Comparison of ENCODE assay signal across 29 mouse cellular contexts in genomic region chr2:152878239-152878638, GRCm38 (mm10). TPM values are rescaled to one million over a fixed set of nuclear protein-coding genes. Genes with fewer than 3 reads are reported as not detected.
DNase-seq lines count a peak whose midpoint lies in the region; ATAC-seq and TF ChIP-seq lines count a peak whose summit lies in the region.
"Had no signal": no experiment of that assay in that cellular context is flagged by ENCODE, and none has a peak within 500 bp of the region (broad histone marks: within the 10 kb centered on the region; RNA-seq: fewer than 3 reads in every experiment).

No protein-coding gene starts in this region.

- no peak overlapping the region for H3K4me2 ChIP-seq in liver, embryonic 11.5 days
- H3K4me2 ChIP-seq in liver, postnatal 0 days (ENCODE audit: low read depth, low read length): no peak overlapping the region
- H3K4me2 ChIP-seq: embryonic facial prominence, embryonic 12.5 days; embryonic facial prominence, embryonic 15.5 days; heart, embryonic 12.5 days; heart, embryonic 15.5 days; hindbrain, embryonic 13.5 days had no signal

- ATAC-seq in liver, embryonic 11.5 days (replicated peaks; ENCODE audit: low FRiP score): peak; percentile 68
- ATAC-seq in liver, postnatal 0 days: no peak
- ATAC-seq in megakaryocyte progenitor cell, adult 5-6 weeks (replicated peaks; ENCODE audit: poor library complexity): peak; percentile 68
- no peak for ATAC-seq in CD4-positive, CD25-positive, alpha-beta regulatory T cell, adult 4 months
- ATAC-seq: forebrain, embryonic 14.5 days; forebrain, postnatal 0 days; hindbrain, embryonic 16.5 days had no signal

- H3K27me3 ChIP-seq in liver, embryonic 11.5 days (replicated peaks; ENCODE audit: control insufficient read depth, insufficient read depth, low read length): no peaks in the 10 kb centered on the region
- H3K27me3 ChIP-seq in liver, postnatal 0 days (ENCODE audit: insufficient read depth, low read length): no peaks in the 10 kb centered on the region
- H3K27me3 ChIP-seq: embryonic facial prominence, embryonic 12.5 days; embryonic facial prominence, embryonic 15.5 days; heart, embryonic 12.5 days; heart, embryonic 15.5 days; hindbrain, embryonic 13.5 days had no signal

- no peaks in the 10 kb centered on the region for H3K9me3 ChIP-seq in liver, embryonic 11.5 days (ENCODE audit: control insufficient read depth, low read length)
- H3K9me3 ChIP-seq in liver, postnatal 0 days (ENCODE audit: low read length): no peaks in the 10 kb centered on the region
- H3K9me3 ChIP-seq: embryonic facial prominence, embryonic 12.5 days; embryonic facial prominence, embryonic 15.5 days; heart, embryonic 12.5 days; heart, embryonic 15.5 days; hindbrain, embryonic 10.5 days; hindbrain, embryonic 13.5 days had no signal

- no peaks in the 10 kb centered on the region for H3K4me1 ChIP-seq in liver, embryonic 11.5 days (replicated peaks; ENCODE audit: control insufficient read depth, insufficient read depth, low read length)
- no peaks in the 10 kb centered on the region for H3K4me1 ChIP-seq in liver, postnatal 0 days (ENCODE audit: insufficient read depth)
- H3K4me1 ChIP-seq: embryonic facial prominence, embryonic 12.5 days; embryonic facial prominence, embryonic 15.5 days; heart, embryonic 12.5 days; heart, embryonic 15.5 days; hindbrain, embryonic 10.5 days; hindbrain, embryonic 13.5 days had no signal

- H3K4me3 ChIP-seq in liver, embryonic 11.5 days (ENCODE audit: low read depth, low read length): no peak overlapping the region
- no peak overlapping the region for H3K4me3 ChIP-seq in liver, postnatal 0 days (ENCODE audit: low read depth, low read length)
- H3K4me3 ChIP-seq: embryonic facial prominence, embryonic 12.5 days; embryonic facial prominence, embryonic 15.5 days; gastrocnemius, adult 2 months; heart, embryonic 12.5 days; heart, embryonic 15.5 days; hindbrain, embryonic 10.5 days; hindbrain, embryonic 13.5 days had no signal

- TF ChIP-seq CTCF in liver, postnatal 0 days (IDR thresholded peaks at IDR 0.05; ENCODE audit: low read depth): no peak

- H3K36me3 ChIP-seq in liver, embryonic 11.5 days (ENCODE audit: control insufficient read depth, insufficient read depth, low read length): peaks cover 64% of the 10 kb centered on the region
- peaks cover 80% of the 10 kb centered on the region for H3K36me3 ChIP-seq in liver, postnatal 0 days (replicated peaks; ENCODE audit: insufficient read depth, low read length)

- no peak overlapping the region for H3K27ac ChIP-seq in liver, embryonic 11.5 days (ENCODE audit: low read depth, low read length)
- no peak overlapping the region for H3K27ac ChIP-seq in liver, postnatal 0 days (ENCODE audit: low read depth)
- H3K27ac ChIP-seq: embryonic facial prominence, embryonic 12.5 days; embryonic facial prominence, embryonic 15.5 days; gastrocnemius, adult 2 months; heart, embryonic 15.5 days; hindbrain, embryonic 10.5 days; hindbrain, embryonic 13.5 days had no signal

- no peak overlapping the region for H3K9ac ChIP-seq in liver, embryonic 11.5 days (ENCODE audit: low read depth, low read length)
- H3K9ac ChIP-seq in liver, postnatal 0 days (replicated peaks): no peak overlapping the region
- H3K9ac ChIP-seq: embryonic facial prominence, embryonic 12.5 days; embryonic facial prominence, embryonic 15.5 days; forebrain, postnatal 0 days; heart, embryonic 12.5 days; heart, embryonic 15.5 days; hindbrain, embryonic 13.5 days had no signal

- no peak for TF ChIP-seq EP300 in liver, postnatal 0 days (IDR thresholded peaks at IDR 0.05; ENCODE audit: low read depth)

- no peak for DNase-seq in liver, embryonic 11.5 days (ENCODE audit: low spot score)
- DNase-seq in liver, postnatal 0 days: no peak
- DNase-seq in NIH3T3 (ENCODE audit: low read depth): peak; percentile 35
- peak; percentile 28 for DNase-seq in c-Kit-positive CD71-positive TER-119-positive erythroid progenitor cells, embryonic 14.5 days (ENCODE audit: low spot score)
- DNase-seq in spleen, adult 12 weeks (ENCODE audit: low spot score): no peak
- no peak for DNase-seq in retina, embryonic 14.5 days (ENCODE audit: low spot score)
- DNase-seq: adrenal gland, adult 2 months; adrenal gland, postnatal 14 days; cerebellum, adult 18-20 months; cerebellum, adult 9-10 months; cerebellum, postnatal 14 days; forebrain, postnatal 0 days; gastrocnemius, adult 2 months; gastrocnemius, postnatal 14 days; heart, adult 18-20 months; heart, postnatal 10 days; heart, postnatal 36 days had no signal

- WGBS in liver, embryonic 11.5 days: 77% methylated on average over 3 of the region's 3 CpGs
- 77% methylated on average over 3 of the region's 3 CpGs for WGBS in liver, postnatal 0 days (ENCODE audit: insufficient replicate concordance)

RNA-seq across cellular contexts. Expression of gene Tpx2, which starts 30.5 kb away (rescaled TPM):
- polyA plus RNA-seq in liver, embryonic 11.5 days (2014; fragmentation: Nextera tagmentation; extraction: Ambion mirVana): 107 and 118 TPM in 2 replicates
- 20.7 and 25.8 TPM in 2 replicates for polyA plus RNA-seq in liver, postnatal 0 days (2015; fragmentation: Nextera tagmentation; extraction: Ambion mirVana)
- 104 and 111 TPM in 2 replicates for total RNA-seq in megakaryocyte progenitor cell, adult 5-6 weeks (2015)
- total RNA-seq in megakaryocyte progenitor cell, adult 5-6 weeks (2017): 112 and 114 TPM in 2 replicates
- polyA plus RNA-seq in CD4-positive, CD25-positive, alpha-beta regulatory T cell, adult 4 months (2017; shearing (Covaris generic)): 1 to 10 TPM; 4.0 to 9.7 TPM

RNA-seq across cellular contexts. Expression of gene Mylk2, which starts 32.9 kb away (rescaled TPM):
- not detected in 2 replicates for polyA plus RNA-seq in liver, embryonic 11.5 days (2014; fragmentation: Nextera tagmentation; extraction: Ambion mirVana)
- 0.25 TPM in 1 of 2 replicates, not detected in the other for polyA plus RNA-seq in liver, postnatal 0 days (2015; fragmentation: Nextera tagmentation; extraction: Ambion mirVana)
- not detected in 2 replicates for total RNA-seq in megakaryocyte progenitor cell, adult 5-6 weeks (2015)
- not detected in 2 replicates for total RNA-seq in megakaryocyte progenitor cell, adult 5-6 weeks (2017)
- polyA plus RNA-seq in CD4-positive, CD25-positive, alpha-beta regulatory T cell, adult 4 months (2017; shearing (Covaris generic)): not detected
- total RNA-seq: adrenal gland, adult 2 months; adrenal gland, postnatal 14 days had no signal
- polyA plus RNA-seq: adrenal gland, adult 2 months; forebrain, embryonic 11.5 days; forebrain, embryonic 14.5 days; forebrain, postnatal 0 days; frontal cortex, adult 2 months; hindbrain, embryonic 13.5 days had no signal

RNA-seq across cellular contexts. Expression of gene Bcl2l1, which starts 46.7 kb away (rescaled TPM):
- polyA plus RNA-seq in liver, embryonic 11.5 days (2014; fragmentation: Nextera tagmentation; extraction: Ambion mirVana): 61.7 and 69.3 TPM in 2 replicates
- 84.2 and 84.4 TPM in 2 replicates for polyA plus RNA-seq in liver, postnatal 0 days (2015; fragmentation: Nextera tagmentation; extraction: Ambion mirVana)
- 8.1 and 10.2 TPM in 2 replicates for total RNA-seq in megakaryocyte progenitor cell, adult 5-6 weeks (2015)
- total RNA-seq in megakaryocyte progenitor cell, adult 5-6 weeks (2017): 13.5 and 18.4 TPM in 2 replicates
- polyA plus RNA-seq in CD4-positive, CD25-positive, alpha-beta regulatory T cell, adult 4 months (2017; shearing (Covaris generic)): 10 to 100 TPM; 55.5 to 75.0 TPM

RNA-seq across cellular contexts. Expression of gene Foxs1, which starts 54.8 kb away (rescaled TPM):
- 0.21 and 0.36 TPM in 2 replicates for polyA plus RNA-seq in liver, embryonic 11.5 days (2014; fragmentation: Nextera tagmentation; extraction: Ambion mirVana)
- polyA plus RNA-seq in liver, postnatal 0 days (2015; fragmentation: Nextera tagmentation; extraction: Ambion mirVana): 0.50 and 0.74 TPM in 2 replicates
- total RNA-seq in megakaryocyte progenitor cell, adult 5-6 weeks (2015): not detected in 2 replicates
- not detected in 2 replicates for total RNA-seq in megakaryocyte progenitor cell, adult 5-6 weeks (2017)
- polyA plus RNA-seq in CD4-positive, CD25-positive, alpha-beta regulatory T cell, adult 4 months (2017; shearing (Covaris generic)): not detected

Comparison
In these comparisons a context has a peak if more than half of its experiments do, and no peak if none do; other contexts are left out.
1. ATAC-seq: peak in liver, embryonic 11.5 days (single experiment) and megakaryocyte progenitor cell, adult 5-6 weeks (single experiment); none in liver, postnatal 0 days (single experiment) and CD4-positive, CD25-positive, alpha-beta regulatory T cell, adult 4 months (single experiment).
2. DNase-seq: peak in NIH3T3 (single experiment) and c-Kit-positive CD71-positive TER-119-positive erythroid progenitor cells, embryonic 14.5 days (single experiment); none in liver, embryonic 11.5 days (single experiment), liver, postnatal 0 days (single experiment), spleen, adult 12 weeks (single experiment) and retina, embryonic 14.5 days (single experiment).